Mouse (Mus musculus) E14TG2a.4 (cell line): ENCODE data around the gene Aldh9a1.

Source experiments
- H3K27me3 ChIP-seq: 2 replicates; pipeline ENCODE4 v1.6.1; 2014; ENCODE audit warnings: low read length, control low read depth; ENCODE audit not compliant: insufficient read depth
- H3K36me3 ChIP-seq: 2 replicates; pipeline ENCODE4 v1.6.1; 2014; ENCODE audit warnings: low read length, control low read depth; ENCODE audit not compliant: insufficient read depth
- H3K4me1 ChIP-seq: replicated peaks from 2 replicates; pipeline ENCODE4 v1.6.1; 2014; ENCODE audit warnings: low read depth, low read length, control low read depth
- H3K4me3 ChIP-seq: replicated peaks from 2 replicates; pipeline ENCODE4 v1.5.1; 2014; ENCODE audit warnings: mild to moderate bottlenecking, low read length
- H3K9me3 ChIP-seq: 2 replicates; pipeline ENCODE4 v1.6.1; 2014; ENCODE audit warnings: low read length, control low read depth
- CTCF ChIP-seq: conservative IDR thresholded peaks from 2 replicates; pipeline ENCODE4 v1.5.1; 2014; ENCODE audit warnings: low read length
- NANOG ChIP-seq: IDR thresholded peaks from 2 replicates; pipeline ENCODE4 v1.6.1; 2014; ENCODE audit warnings: borderline replicate concordance, low read length, mixed read lengths
- POU5F1 ChIP-seq: IDR thresholded peaks from 2 replicates; pipeline ENCODE4 v1.6.1; 2014; ENCODE audit warnings: low read length, borderline replicate concordance

Gene Aldh9a1

DNA sequence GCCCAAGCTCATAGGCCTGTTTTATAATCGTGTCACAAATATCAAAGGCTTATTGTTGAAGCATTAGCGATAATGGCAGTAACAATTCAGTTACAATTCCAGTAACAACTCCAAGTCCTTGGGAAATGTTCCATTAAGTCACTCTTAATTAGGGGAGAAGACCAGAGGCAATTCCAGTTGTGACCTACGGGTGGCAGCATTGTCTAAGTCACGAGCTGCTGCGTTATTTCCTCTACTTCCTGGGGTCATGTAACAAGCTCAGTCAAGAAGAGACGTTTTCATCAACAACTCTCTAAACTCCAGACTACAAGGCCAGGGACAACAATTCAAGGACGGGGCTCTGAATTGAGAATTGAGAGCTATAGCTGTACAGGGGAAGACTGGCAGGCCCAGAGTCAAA is 65.1 kb downstream of the Aldh9a1 start:
- Histone ChIP-seq H3K4me1 (no peaks in the 10 kb centered on the region), H3K36me3 (no peaks in the 10 kb centered on the region)
- TF ChIP-seq POU5F1 (no peak), CTCF (peak; percentile 99), NANOG (no peak)

More for the DNA sequence above, 65.1 kb downstream of the Aldh9a1 start:
- no peak overlapping the region for H3K4me3 ChIP-seq
- no peaks in the 10 kb centered on the region for H3K9me3 ChIP-seq
- peaks cover 5% of the 10 kb centered on the region for H3K27me3 ChIP-seq
